Mouse (Mus musculus): ENCODE measurements around the gene Igbp1. TPM values are rescaled to one million over a fixed set of nuclear protein-coding genes. Genes with fewer than 3 reads are reported as not detected.

The Igbp1 gene
- polyA plus RNA-seq, 1 experiment from 2014 or later, result 77.6 TPM

DNA sequence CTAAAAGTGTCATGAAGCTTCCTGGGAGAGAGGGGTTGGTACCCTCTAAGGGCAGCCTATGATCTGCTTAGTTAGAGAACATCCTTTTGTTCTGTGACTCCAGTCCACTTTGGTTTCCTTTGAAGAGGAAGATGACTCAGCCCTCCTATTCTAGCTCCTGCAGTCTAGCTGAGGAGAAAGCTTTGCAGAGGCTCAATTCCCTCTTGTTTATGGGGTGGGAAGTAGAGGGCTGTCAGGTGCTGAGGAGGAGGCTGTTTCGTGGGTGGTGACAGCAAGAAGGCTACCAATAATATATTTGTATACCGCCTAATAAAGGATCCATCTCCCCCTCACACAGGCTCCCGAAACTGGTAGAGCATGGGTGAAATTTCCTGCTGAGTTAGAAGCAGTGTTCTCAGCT lies 22.6 kb downstream of the Igbp1 start:
- H3K27me3 ChIP-seq, result peaks cover 53% of the 10 kb centered on the region
- ChIA-PET POLR2A (no interaction called here), CTCF (no interaction called here)
- in situ Hi-C loops (cut with MboI; ENCODE audit: low pct_unique_long_range_greater_than_20kb), result no loop called here
- no peak for TF ChIP-seq CTCF (IDR thresholded peaks at IDR 0.05)
- ATAC-seq (no peak), DNase-seq (ENCODE audit: low read depth, low spot score) (no peak)

DNA sequence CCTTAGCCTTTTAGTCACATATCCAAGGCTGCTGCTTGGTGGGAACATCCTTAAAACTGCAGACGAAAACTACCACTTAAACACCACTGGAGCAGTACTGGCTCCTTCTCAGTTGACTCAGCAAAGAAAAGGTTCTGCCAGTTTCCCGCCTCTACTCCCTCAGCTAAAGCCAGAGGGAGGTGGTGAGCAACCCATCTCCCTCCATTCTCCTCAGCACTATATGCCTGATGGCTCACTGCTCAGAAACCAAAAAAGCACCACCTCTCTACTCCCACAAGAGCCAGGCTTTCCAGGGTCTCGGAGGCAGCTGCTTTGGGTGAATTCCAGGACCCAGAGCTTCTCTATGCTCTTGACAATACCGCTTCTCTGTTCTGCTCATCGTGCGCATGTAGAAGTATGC lies 23.5 kb downstream of the Igbp1 start:
- no peak for ATAC-seq
- ChIA-PET CTCF (no interaction called here), POLR2A (no interaction called here)
- in situ Hi-C loops (cut with MboI; ENCODE audit: low pct_unique_long_range_greater_than_20kb), result no loop called here
- peaks cover 47% of the 10 kb centered on the region for H3K27me3 ChIP-seq
- no peak for DNase-seq (ENCODE audit: low read depth, low spot score)
- no peak for TF ChIP-seq CTCF (IDR thresholded peaks at IDR 0.05)

DNA sequence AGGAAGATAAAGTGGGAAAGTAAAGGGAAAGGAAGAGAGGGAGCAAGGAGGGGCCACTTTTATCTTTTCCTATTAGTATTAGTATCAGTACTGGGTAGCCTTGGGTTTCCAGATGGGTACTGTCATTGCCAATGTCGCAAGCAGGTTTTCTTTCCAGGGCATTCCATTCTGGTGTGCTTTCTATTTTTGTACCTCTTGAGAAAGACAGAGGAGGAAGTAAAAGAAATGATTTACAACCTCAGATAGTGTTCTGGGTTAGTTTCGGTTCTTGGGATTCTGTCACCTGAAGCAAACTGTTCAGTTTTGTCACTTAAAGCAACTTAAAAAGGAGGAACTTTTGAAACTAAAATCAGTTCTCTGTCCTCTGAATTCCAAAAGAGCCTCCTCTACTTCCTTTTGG lies 24.4 kb downstream of the Igbp1 start:
- ChIA-PET POLR2A (no interaction called here), CTCF (interaction anchor here (1.4 kb wide), 1 partner anchor 31 kb away, joined by 3 read pairs; no protein-coding TSS in a partner anchor)
- TF ChIP-seq CTCF (IDR thresholded peaks at IDR 0.05), result no peak
- DNase-seq (ENCODE audit: low read depth, low spot score), result no peak
- H3K27me3 ChIP-seq, result peaks cover 44% of the 10 kb centered on the region
- in situ Hi-C loops (cut with MboI; ENCODE audit: low pct_unique_long_range_greater_than_20kb), result no loop called here
- no peak for ATAC-seq

DNA sequence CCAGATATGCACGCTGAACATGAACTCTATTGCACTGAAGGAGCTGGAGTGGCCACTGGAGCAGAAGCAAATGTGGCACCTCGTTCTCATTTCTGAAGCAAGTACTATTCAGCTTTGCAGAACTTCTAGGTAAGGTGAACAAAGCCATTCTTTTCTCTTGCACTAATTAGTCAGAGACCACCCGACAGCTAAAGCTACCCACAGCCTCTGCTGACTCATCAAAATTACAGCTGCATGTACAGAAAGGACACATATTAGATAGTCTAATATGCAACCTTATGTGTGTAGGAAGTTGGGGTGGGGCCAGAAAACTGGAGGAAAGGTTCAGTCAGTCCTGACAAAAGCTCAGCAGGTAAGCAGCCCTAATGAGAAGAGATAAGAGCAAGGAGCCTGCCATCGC lies 30.4 kb downstream of the Igbp1 start, which contains the start of gene Dgat2l6:
Gene Dgat2l6, plus strand, starts transcription at position 368 of the 400 bp plus-strand sequence.
- peaks cover 43% of the 10 kb centered on the region for H3K27me3 ChIP-seq
- ChIA-PET CTCF (interaction anchor here (1.6 kb wide), 1 partner anchor 11 kb away, joined by 4 read pairs; no protein-coding TSS in a partner anchor), POLR2A (interaction anchor here (0.5 kb wide), 1 partner anchor 29 kb away, joined by 5 read pairs; no protein-coding TSS in a partner anchor)
- no peak for TF ChIP-seq CTCF (IDR thresholded peaks at IDR 0.05)
- in situ Hi-C loops (cut with MboI; ENCODE audit: low pct_unique_long_range_greater_than_20kb), result no loop called here
- ATAC-seq (no peak), DNase-seq (ENCODE audit: low read depth, low spot score) (no peak)

DNA sequence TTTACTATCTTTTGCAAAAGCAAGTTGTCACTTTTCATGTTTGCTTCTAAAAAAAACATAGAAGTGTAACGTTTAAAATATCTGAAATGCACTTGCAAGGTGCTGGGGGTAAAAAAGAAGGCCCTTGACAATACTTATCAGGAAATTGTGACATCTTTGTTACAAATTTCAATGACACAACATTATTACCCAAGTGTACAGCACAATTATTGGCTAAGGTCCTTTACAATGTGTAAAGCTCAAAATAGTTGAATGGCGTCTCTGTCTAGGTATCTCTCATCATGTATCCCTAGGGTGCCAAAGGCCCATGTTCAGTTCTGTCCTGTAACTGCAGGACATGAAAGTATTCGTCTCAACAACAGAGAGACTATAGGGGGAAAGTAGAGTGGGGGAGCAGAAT lies 61.9 kb downstream of the Igbp1 start:
- no peak for ATAC-seq
- peaks cover 39% of the 10 kb centered on the region for H3K27me3 ChIP-seq
- in situ Hi-C loops (cut with MboI; ENCODE audit: low pct_unique_long_range_greater_than_20kb), result no loop called here
- no peak for DNase-seq (ENCODE audit: low read depth, low spot score)
- ChIA-PET POLR2A (no interaction called here), CTCF (no interaction called here)
- no peak for TF ChIP-seq CTCF (IDR thresholded peaks at IDR 0.05)

DNA sequence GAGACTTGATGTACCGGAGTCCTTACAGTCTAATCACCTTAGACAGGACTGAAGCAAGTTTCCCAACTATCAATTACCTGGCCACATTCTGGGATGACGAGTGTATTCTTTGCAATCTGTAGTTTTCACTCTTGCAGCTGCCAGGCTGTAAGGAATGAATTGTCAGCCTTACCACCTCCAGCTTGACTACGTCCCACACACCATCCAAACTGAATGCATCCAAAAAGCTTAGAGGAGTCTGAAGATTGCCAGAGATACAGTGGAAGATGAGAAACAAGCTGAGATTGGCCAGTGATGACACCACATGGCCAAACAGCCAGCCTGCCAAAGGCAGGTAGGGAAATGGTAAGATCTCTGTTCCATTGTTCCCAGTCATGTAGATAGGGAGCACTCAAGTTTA lies 71.6 kb downstream of the Igbp1 start:
- ChIA-PET CTCF (interaction anchor here (1.3 kb wide), 1 partner anchor 10 kb away, joined by 3 read pairs; no protein-coding TSS in a partner anchor), POLR2A (no interaction called here)
- in situ Hi-C loops (cut with MboI; ENCODE audit: low pct_unique_long_range_greater_than_20kb), result no loop called here
- ATAC-seq (no peak), DNase-seq (ENCODE audit: low read depth, low spot score) (no peak)
- peaks cover 22% of the 10 kb centered on the region for H3K27me3 ChIP-seq
- TF ChIP-seq CTCF (IDR thresholded peaks at IDR 0.05), result no peak

Other genes starting within 250 kb of the Igbp1 start
- not detected for gene Otud6a, start 65.3 kb upstream of the Igbp1 start, polyA plus RNA-seq (2021)
- not detected for gene Awat2, start 51.6 kb upstream of the Igbp1 start, polyA plus RNA-seq (2021)
- not detected for gene Dgat2l6, start 30.5 kb downstream of the Igbp1 start, polyA plus RNA-seq (2021)
- not detected for gene Awat1, start 78.0 kb downstream of the Igbp1 start, polyA plus RNA-seq (2021)
- not detected for gene P2ry4, start 100.6 kb downstream of the Igbp1 start, polyA plus RNA-seq (2021)
- 0.06 TPM for gene Arr3, start 111.2 kb downstream of the Igbp1 start, polyA plus RNA-seq (2021)
- 21.8 TPM for gene Kif4, start 131.4 kb downstream of the Igbp1 start, polyA plus RNA-seq (2021)
- gene Pdzd11, start 132.3 kb downstream of the Igbp1 start, polyA plus RNA-seq (2021), result 75.2 TPM
- 7.5 TPM for gene Gdpd2, start 235.6 kb downstream of the Igbp1 start, polyA plus RNA-seq (2021)